Mouse (Mus musculus) adrenal gland, adult 2 months (tissue): Measurements from ENCODE around the gene Agxt. TPM values are rescaled to one million over a fixed set of nuclear protein-coding genes. Genes with fewer than 3 reads are reported as not detected.
A peak's percentile ranks its signal among the peaks of the same experiment; 100 is the strongest.

Source experiments
- DNase-seq: peaks from one replicate; pipeline ENCODE4 v3.0.0; 2021
- polyA plus RNA-seq: library from polyadenylated mRNA; depleted of rRNA; stranded (reverse); fragments of >200 nt; gene quantifications from 2 replicates; pipeline ENCODE4 v1.2.3, GENCODE M21; 2012
- total RNA-seq, 2 experiments: library from RNA; stranded (reverse); gene quantifications; 2 replicates each; pipeline ENCODE4 v1.2.3; 2021

The Agxt gene
- total and polyA plus RNA-seq, 3 experiments = 0.44 to 0.92 TPM; not detected in 1

DNA sequence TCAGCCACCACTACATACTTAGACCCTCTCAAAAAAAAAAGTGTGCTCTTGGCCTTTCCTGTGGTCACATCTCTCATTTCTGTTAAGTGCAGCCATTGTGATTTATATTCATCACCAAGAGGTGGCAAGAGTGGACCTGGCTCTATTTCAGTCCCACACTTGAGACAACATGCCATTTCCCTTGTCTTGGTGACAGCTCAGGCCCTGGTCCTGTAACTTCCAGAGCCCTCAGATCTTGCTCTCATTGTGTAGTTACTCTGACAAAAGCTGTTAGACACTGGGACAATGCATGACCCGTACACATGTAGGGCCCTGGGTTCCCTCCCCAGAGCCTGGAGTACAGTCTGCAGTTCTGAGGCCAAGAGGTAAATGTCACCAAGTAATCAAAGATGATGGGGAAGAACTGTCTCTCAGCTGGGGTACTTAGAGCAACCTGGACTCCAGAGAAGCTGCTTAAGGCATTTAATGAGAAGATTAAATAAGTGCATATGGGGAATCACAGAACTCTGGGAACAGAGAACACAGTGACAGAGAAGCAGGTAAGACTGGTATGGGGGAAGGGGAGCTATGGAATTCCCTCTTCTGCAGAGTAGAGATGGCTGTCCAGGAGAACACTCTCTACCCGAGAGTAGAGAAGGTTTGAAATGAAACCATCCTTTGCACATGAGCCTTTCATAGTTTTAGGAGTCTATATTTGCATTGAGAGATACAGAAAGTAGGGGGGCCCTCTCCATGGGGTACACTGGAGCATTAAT lies 16.0 kb downstream of the Agxt start:
- DNase-seq = no peak

DNA sequence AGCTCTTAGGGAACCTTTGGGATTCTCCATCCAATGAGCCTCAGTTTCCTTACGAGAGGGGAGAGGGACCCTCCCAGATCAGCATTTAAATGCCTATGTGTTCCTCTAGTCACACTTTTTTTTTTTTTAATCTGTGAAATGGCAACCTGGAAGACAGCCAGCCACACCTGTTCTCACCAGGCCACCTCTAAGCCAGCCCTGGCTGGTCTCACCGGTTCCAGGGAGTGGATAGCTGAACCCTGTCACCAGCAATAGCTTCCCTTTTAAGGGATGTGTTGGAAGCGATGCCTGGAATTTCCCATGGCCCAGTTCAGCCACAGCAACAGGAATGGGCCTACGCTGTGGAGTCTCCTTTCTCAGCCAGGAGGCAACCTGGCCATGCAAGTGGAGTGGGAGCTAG lies 22.5 kb downstream of the Agxt start:
- DNase-seq = no peak

DNA sequence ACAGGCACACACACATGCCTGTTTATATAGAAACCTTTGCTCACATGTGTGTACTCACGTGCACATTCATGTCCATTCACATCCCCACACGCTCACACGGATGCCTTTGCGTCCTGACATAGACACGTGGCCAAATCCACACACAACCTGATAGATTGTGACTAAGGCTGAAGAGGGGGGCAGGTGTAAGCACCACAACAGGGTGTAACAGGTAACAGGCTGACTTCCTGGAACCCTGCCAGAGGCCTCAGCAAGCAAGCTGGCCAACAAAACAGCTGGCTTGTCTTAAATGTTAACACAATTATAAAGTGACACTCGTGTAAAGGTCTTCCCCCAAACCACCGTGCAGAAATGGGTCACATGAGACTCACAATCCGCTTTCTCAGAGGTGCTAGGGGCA lies 23.9 kb downstream of the Agxt start:
- no peak for DNase-seq

DNA sequence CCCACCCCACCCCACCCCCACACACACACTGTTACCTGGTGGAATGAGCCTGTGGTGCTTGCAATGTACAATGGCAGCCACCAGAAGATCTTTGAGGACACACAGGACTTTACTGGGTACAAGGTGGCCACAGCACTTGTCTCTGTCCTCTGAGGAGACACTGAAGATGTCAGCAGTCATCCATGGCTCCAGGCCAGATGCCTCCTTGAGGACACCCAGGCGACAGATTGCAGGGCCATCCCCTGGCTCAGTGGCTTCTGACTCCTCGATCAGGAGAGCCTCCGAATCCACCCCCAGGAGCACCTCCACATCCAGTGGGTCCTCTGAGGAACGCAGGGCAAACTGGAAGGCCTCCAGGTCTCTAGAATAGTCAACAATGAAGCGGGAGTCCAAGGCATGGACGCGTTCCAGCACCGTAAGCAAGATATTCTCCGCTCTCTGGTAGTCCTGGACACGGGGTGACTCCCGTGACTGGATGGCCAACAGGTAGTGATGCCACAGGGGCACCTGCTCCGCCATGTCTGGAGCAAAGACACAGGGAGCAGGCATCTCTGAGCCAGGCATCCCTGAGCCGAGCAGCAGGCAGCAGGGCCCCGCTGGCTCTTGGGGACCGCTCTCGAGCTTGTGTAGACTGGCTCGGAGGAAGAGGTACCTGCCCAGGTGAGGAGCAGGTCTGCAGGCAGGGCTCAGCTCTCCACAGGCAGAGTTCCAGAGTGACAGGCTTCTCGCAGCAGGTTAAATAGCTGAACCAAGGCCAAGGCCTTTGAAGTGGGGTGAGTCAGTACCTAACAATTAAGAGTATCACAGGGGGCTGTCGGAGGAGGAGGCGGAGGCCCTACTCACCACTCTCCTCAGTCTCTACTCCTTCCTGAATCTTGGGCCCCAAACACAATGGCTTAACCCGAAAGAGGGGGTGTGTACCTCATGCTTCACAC lies 24.8 kb downstream of the Agxt start:
- DNase-seq = peak; percentile 25

DNA sequence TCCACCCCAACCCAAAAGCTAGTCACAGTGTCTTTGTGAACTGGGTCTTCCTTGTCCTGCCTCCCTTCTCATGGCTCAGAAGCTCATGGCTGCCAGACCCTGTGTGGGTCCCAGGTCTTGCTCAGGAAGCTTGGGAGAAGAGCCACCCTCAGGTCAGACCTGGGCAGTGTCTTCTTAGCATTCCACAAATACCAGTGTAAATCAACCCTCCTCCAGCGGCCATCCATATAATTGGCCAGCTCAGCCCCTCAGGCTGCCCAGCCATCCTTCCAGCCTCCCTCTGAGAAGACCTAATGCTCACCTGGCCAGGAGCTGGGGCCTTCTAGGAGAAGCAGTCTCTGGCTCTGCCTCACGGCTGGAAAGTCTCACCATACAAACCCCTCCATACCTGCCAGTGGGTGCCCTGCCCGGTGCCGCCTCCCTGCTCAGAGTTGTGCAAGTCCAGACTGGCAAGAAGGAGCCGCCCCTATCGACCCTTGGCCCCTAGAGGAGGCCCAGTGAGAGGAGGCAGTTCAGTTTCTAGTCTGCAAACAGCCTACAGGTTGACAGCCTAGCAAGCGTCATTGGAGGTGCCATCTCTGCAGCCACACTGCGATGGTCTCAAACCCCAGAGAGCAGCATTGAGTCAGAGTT lies 25.6 kb downstream of the Agxt start, which contains the start of gene 2310007B03Rik:
Gene 2310007B03Rik (minus strand): TSS at position 448 of the 633 bp plus-strand sequence.
- DNase-seq = no peak

DNA sequence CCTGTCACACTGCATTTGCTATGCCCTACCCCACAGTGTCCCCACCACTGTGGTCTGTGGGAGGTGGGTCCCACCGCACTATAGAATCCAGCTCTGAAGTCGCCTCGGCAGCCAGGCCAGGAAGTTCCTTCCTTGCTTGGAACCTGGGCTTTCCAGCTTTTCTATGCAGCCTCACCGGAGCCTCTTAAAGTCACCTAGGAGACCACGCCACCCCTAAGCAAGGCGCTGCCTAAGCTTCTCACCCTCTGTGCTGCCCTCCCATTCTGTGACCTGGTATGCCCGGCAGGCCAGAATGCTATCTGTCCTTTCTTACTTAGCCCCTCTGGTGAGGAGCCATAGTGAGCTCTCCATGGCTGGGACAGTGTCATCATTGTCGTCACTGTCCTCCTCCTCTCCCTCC lies 26.3 kb downstream of the Agxt start:
- DNase-seq = no peak

DNA sequence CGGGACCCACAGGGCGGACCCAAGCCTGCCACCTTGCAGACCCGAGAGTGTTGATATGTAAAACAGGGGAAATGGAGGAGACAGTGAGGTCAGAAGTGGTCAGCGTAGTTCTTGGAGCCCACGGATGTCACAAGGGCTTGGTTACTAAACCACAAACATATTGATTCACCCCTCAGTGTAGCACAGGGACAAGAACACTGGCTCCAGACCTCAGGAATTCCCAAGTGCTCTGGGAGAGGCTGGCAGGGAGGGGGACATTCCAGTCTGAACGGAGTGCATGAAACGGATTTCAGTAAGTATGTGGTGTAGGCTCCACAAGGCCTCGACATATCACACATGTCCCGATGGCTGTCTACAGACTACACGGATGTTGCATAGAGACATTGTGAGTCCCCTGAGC lies 26.9 kb downstream of the Agxt start:
- DNase-seq = no peak

DNA sequence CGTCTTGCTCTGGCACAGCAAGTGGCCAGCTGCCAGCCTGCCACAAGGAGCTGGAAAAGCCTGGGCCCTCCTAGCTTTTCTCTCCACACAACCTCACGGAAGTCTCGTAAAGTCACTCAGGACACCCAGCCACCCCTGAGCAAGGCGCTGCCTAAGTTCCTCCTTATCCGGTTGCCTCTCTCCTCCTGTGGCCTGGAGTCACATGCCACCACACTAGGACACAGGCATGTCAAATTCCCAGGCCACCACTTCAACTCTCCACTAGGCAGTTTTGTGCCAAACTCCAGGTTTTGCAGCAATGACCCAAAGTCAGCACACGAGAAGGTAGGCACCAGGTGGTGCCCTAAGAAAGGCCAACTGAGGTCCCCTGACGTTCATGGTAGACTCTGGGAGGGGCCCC lies 27.5 kb downstream of the Agxt start:
- DNase-seq = no peak

DNA sequence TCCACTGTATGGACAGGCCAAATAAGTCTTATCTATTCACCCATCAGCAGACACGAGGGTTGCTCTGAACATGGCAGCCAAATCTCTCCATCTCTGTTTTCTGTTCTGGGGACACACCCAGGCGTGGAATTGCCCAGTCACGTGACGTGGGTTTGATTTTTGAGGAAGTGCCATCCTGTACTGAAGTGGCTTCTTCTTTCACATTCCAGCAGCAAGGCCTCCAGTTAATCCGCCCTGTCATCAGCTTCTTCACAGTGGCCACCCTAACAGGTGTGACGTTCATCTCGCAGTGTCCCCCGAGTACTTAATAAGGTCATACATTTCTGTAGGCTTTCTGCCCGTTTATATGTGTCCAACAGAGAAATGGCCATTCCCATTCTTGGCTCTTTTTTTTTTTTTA lies 30.4 kb downstream of the Agxt start:
- DNase-seq = no peak

DNA sequence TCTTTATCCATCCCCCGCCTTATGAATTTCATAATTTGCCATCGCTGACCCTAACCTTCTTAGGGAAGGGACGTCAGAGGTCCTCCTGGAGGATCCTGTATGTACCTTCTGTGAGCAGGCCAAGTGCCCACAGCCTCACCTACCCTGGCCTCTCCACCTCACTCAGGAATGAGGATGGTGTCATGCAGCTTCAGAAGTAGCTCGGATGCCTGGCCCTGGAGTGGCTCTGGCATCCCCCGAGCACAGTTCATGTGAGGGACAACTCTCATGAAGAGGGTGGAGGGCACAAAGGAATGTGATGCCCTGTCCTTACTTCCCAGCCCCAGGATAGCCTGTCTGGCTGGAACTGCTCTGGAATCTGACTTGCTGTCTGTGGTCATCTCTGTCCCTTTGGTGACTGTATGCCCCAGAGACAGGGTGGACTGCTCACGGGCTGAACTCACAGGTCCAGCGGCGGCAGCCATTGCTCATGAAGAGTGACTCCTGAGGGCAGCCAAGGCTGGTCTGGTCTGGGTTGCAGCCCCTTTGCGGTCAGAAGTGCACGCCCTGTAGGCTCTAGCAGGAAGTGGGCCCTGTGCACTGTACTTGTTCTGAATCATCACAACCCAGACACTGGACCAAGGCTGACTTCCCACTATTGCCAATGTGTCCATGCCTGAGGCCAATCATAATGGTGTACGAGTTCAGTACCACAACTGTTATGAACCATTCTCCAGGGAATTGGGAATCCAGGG lies 31.5 kb downstream of the Agxt start:
- no peak for DNase-seq

DNA sequence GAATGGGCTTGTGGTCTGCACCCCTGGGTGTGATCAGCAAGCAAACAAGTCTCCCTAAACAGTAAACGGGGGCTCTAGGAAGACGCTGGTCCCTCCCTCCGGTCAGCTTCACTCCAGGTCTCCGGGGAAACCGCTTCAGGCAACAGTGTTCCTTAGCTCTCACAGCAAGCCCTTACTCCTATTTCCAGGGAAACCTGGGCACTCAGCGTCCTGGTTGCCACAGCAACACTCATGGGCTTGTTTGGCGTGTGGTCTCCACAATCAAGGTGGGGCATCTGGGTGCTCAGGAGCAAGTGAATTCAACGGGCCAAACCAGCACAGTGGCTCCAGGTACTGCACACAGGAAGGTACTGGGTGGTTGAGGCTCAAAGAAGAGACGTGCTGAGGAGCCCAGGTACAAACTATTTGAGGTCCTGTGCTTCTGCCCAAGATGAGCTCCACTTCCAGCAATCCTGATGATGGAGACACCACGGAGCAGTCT lies 33.3 kb downstream of the Agxt start, which contains the start of gene Crocc2:
Gene Crocc2 (plus strand): TSS at position 431 of the 481 bp plus-strand sequence.
- DNase-seq = no peak

DNA sequence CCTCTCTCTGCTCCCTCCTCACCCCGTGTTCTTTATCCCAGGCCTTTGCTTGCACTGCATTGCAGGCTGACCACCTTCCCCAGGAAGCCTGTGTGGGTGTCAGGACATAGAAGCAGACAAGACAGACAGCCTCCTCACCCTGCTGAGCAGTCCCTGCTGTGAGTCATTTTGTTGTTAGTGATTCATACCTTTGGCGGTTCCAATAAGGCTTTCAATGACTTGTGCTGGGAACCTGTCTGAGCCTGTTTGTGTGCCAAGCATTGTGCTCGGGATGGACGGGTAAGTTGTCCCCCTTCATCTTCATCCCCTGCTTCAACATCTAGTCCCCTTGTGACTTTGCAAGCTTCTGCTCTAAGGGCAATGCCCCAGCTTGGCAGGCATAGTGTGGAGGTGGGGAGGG lies 38.6 kb downstream of the Agxt start:
- DNase-seq = peak; percentile 46

DNA sequence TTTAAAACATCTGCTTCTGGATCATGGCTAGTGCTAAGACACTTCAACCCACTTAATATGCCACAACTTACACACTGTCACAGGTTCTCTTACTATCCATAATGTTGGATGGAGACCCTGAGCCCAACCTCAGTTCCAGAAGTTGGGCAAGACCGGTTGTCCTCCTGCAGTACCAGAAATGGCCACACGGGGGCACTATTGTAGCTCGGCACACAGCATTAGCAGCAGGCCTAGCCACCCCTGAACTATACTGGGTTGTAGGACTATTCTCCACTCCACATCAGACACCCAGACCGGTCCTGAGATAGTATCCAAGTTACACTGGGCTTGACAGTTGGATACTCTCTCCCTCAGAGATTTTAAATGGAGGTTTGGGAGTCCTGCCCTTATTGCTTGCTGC lies 39.4 kb downstream of the Agxt start:
- peak; percentile 76 for DNase-seq

DNA sequence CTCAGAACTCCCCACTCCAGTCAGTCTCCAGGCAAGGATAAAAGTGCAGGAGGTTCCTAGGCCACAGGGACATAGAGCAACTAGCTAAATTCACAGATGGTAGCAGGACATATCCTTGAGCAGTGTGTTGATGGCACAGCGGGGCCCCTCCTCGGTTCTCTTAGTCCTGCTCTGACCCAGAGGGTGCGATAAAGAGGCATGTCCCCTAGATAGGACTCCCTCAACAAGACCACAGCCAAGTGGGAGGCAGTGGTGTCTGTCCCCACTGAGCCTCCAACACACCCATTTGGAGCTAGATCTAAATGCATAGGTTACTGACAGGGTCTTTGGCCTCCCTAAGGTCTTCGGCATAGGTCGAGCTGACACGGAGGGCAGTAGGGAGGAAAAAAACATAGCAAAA lies 40.8 kb downstream of the Agxt start:
- no peak for DNase-seq

DNA sequence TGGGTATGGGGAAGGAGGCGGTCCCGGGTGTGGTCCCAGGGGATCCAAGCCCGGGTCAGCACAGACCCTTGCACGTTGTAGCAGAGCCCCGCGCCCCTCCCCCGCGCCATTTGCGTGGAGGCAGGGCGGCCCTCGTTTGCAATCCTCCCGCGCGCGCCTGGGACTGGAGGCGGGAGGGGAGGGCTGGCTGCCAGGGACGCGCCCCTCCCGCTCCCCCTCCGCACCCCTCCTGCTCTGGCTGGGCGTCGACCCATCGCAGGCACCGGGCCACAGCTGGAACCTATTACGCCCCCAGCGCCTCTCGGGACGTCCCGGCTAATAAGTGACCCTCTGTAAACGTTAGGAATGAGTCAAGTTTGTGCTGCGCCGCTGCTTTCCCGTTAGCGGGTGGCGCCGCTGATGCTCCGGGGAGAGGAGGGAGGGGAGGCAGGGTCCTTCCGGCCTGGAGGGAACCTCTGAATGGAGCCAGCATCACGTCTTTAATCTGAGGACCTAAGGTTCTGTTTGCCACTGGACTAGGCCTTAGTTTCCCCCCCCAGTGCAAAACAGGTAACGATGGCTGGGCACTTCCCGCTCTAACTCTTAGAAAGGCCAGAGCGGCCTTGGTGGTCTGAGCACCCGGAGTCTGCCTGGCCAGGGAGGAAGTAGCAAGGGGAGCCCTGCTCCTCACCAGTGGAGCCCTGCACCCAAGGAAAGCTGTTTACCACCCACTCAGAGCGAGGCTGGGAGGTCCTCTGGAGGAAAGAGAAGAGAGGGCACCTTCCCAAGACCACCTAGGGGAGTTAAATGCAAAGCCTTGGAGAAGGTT lies 41.7 kb downstream of the Agxt start:
- DNase-seq = peak; percentile 63

DNA sequence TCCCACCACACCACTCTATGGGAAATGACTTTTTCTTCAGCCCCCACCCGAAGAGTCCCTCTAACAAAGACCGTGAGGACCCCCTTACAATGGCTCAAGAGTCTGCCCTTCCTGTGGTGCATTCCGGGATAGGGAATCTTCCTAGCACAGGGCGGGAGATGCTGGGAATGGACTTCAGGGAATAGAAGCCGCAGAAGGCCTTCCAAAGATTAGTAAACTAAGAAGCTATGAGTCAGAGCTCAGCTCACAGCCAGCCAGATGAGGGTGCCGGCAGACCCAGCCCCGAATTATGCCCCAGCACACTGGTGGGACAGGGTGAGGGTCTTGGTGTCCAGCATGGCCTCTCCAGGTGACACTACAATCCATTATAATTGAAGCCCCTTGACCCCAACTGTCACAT lies 47.2 kb downstream of the Agxt start:
- DNase-seq = no peak

DNA sequence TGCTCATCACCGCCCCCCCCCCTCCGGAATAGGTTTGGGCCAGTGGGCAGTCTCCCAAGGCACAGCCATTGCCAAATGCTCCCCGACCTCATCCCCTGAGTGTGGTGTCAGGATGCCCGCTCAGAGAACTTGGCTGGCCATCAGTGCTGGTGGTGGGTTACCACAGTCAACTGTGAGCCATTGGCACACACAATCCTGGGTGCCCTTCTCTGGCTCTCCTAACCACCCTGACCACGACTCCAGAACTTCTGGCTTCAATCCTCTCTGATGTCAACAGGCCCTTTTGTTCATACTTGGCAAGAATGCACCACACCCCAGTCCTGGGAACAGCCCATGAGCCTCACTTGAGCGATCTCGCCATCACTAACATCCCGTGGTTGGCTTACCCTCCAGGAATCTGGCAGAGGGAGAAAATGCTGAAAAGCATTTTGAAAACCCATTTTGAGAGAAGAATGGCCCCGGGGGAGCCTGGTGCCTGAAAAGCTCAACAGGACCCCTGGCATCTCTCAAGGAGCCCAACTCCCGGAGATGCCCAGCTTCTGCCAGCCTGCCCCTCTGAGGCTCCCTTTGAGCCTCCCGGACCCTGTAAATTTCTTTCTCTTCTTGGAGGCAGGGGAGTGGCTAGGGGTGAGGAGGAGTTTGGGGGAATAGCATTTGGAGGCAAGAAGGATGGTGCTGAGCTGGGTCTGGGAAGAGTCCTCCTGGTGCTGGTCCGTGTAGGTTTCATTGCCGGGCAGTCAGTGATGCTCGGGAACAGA lies 49.2 kb downstream of the Agxt start:
- no peak for DNase-seq

DNA sequence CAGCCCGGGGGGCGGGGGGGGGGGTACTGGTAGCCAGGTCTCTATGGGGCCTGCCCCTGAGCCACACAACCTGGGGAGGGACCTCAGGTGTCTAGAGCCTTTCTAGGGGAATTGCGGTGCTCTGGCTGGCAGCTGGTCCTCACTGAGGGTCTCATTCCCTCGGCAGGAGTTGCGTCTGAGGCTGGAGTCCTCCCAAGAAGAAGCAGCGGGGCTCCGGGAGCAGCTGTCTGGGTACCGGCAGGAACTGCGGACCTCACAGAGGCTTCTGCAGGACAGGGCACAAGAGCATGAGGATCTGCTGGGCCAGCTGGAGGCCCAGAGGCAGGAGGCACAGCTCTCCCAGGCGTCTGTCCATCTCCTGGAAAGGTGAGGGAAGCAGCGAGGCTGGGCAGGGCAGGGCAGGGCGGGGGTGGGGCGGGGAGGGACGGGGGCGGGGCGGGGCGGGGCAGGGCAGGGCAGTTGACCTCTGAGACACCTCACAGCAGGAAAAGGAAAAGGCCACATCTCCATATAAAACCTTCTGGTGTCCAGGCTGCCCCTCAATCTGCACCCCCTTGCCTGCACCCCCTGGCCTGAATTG lies 55.8 kb downstream of the Agxt start:
- DNase-seq = no peak

DNA sequence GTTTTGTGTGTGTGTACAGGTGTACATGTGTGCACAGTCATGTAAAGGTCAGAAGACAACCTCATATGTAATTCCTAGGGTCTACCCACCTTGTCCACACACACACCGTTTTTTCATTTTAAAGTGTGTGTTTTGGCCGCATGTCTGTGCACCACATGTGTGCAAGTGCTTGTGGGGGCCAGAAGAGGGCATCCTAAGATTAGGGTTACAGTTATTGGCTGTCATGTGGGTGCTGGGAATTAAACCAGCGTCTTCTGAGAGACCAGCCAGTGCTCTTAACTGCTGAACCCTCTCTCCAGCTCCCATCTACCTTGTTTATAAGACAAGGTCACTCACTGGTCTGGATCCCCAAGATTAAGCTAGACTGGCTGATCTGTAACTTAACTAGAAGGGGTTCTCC lies 59.9 kb downstream of the Agxt start:
- DNase-seq = no peak
